Mouse (Mus musculus): ENCODE results near the gene Atxn7l2.

DNA sequence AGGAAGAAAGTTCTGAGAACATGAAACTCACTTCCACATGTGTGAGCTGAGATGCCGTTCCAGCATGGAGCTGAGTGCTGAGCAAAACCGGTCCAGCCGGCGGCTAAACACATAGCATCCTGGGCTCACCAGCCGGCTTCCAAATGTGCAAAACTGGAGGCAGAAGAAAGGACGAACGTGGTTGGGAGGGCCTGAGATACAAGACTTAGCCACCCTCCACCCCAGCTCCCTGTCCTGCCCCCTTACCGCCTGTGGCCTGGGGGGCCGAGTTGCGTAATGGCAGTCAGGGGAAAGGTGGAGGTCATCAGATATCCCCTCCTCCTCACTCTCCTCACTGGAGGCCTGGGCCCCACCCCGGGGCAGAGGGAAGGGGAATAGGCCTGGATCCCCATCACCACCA lies 6.3 kb downstream of the Atxn7l2 start:
- no peak for TF ChIP-seq CTCF (IDR thresholded peaks at IDR 0.05; ENCODE audit: low read depth)
- TF ChIP-seq EP300 (IDR thresholded peaks at IDR 0.05; ENCODE audit: low read depth): no peak

All from liver, embryonic 14.5 days (tissue).